Mouse (Mus musculus) CH12.LX (cell line): ENCODE measurements around the gene Rps18. TPM values are rescaled to one million over a fixed set of nuclear protein-coding genes. Genes with fewer than 3 reads are reported as not detected.
A peak's percentile ranks its signal among the peaks of the same experiment; 100 is the strongest.

Experiments used
- DNase-seq: peaks from one replicate; pipeline ENCODE4 v3.0.0-alpha.2; 2013; ENCODE audit errors: extremely low read depth
- H3K27ac ChIP-seq: 2 replicates; pipeline ENCODE4 v1.5.1; 2012; ENCODE audit warnings: low read depth, mild to moderate bottlenecking, control low read depth, moderate library complexity; ENCODE audit not compliant: insufficient read depth
- H3K27me3 ChIP-seq: replicated peaks from 2 replicates; pipeline ENCODE3; 2012; ENCODE audit warnings: inconsistent platforms
- H3K36me3 ChIP-seq, 2 experiments: replicated peaks in 1 of 2; 2 replicates each; pipeline versions ENCODE3 to v1.6.1; 2012; ENCODE audit warnings: inconsistent platforms in 1 of 2, low read length in 1 of 2, mild to moderate bottlenecking in 1 of 2, mixed read lengths in 1 of 2, moderate library complexity in 1 of 2; ENCODE audit not compliant: control insufficient read depth in 1 of 2, insufficient read depth in 1 of 2
- H3K4me1 ChIP-seq, 2 experiments: 2 replicates each; pipeline ENCODE4 v1.6.1; 2012; ENCODE audit warnings: inconsistent platforms in 1 of 2, moderate library complexity in 1 of 2; ENCODE audit not compliant: insufficient read depth in 2 of 2, control insufficient read depth in 1 of 2
- H3K4me2 ChIP-seq: 2 replicates; pipeline ENCODE4 v1.6.1; 2012; ENCODE audit warnings: low read depth, mild to moderate bottlenecking, control low read depth; ENCODE audit not compliant: poor library complexity, insufficient read depth, severe bottlenecking
- H3K4me3 ChIP-seq, 3 experiments: fragments of 150-350 bp in 1 of 3; sonication (generic) in 1 of 3; replicated peaks in 1 of 3; 2 replicates each; pipeline versions ENCODE3 to v1.5.1; 2011 to 2012; ENCODE audit warnings: low read depth in 2 of 3, low read length in 2 of 3, mild to moderate bottlenecking in 2 of 3, moderate library complexity in 2 of 3, control low read depth in 1 of 3, improper control_type of control experiment in 1 of 3, inconsistent platforms in 1 of 3, mixed read lengths in 1 of 3; ENCODE audit not compliant: poor library complexity in 1 of 3
- H3K79me2 ChIP-seq: replicated peaks from 2 replicates; pipeline ENCODE4 v1.6.1; 2012; ENCODE audit warnings: mild to moderate bottlenecking, moderate library complexity; ENCODE audit not compliant: control insufficient read depth, poor library complexity, insufficient read depth, severe bottlenecking; ENCODE audit errors: extremely low read depth
- H3K9ac ChIP-seq: 2 replicates; pipeline ENCODE4 v1.6.1; 2012; ENCODE audit warnings: low read depth, mild to moderate bottlenecking, control low read depth, moderate library complexity; ENCODE audit not compliant: insufficient read depth
- H3K9me3 ChIP-seq: replicated peaks from 2 replicates; pipeline ENCODE3; 2012; ENCODE audit warnings: low read length, inconsistent platforms, mixed read lengths
- BHLHE40 ChIP-seq: IDR thresholded peaks from 2 replicates; pipeline ENCODE4 v1.6.1; 2011; ENCODE audit warnings: mild to moderate bottlenecking, low read depth, low read length, improper control_type of control experiment
- CHD2 ChIP-seq: IDR thresholded peaks from 2 replicates; pipeline ENCODE4 v1.6.1; 2011; ENCODE audit warnings: low read length, improper control_type of control experiment
- CTCF ChIP-seq, 2 experiments: IDR thresholded peaks in 1 of 2; conservative IDR thresholded peaks in 1 of 2; 2 replicates each; pipeline ENCODE4 v1.5.1; 2011 to 2012; ENCODE audit warnings: low read depth in 2 of 2, low read length in 2 of 2, improper control_type of control experiment in 1 of 2, inconsistent platforms in 1 of 2, mild to moderate bottlenecking in 1 of 2, moderate library complexity in 1 of 2
- E2F4 ChIP-seq: IDR thresholded peaks from 2 replicates; pipeline ENCODE4 v1.6.1; 2011; ENCODE audit warnings: low read depth, low read length, improper control_type of control experiment; ENCODE audit not compliant: insufficient replicate concordance
- ELF1 ChIP-seq: IDR thresholded peaks from 2 replicates; pipeline ENCODE4 v1.6.1; 2014; ENCODE audit warnings: low read depth, mild to moderate bottlenecking, inconsistent platforms, low read length, improper control_type of control experiment
- EP300 ChIP-seq: IDR thresholded peaks from 2 replicates; pipeline ENCODE4 v1.6.1; 2011; ENCODE audit warnings: low read length, improper control_type of control experiment
- ETS1 ChIP-seq: conservative IDR thresholded peaks from 2 replicates; pipeline ENCODE4 v1.6.1; 2012; ENCODE audit warnings: low read depth, mild to moderate bottlenecking, inconsistent platforms, low read length, improper control_type of control experiment, moderate library complexity
- GABPA ChIP-seq: IDR thresholded peaks from 2 replicates; pipeline ENCODE4 v1.6.1; 2012; ENCODE audit warnings: low read depth, low read length, improper control_type of control experiment, inconsistent platforms; ENCODE audit not compliant: insufficient replicate concordance
- HCFC1 ChIP-seq: IDR thresholded peaks from 2 replicates; pipeline ENCODE4 v1.6.1; 2012; ENCODE audit warnings: low read depth, mild to moderate bottlenecking, inconsistent platforms, low read length, improper control_type of control experiment
- IRF4 ChIP-seq: IDR thresholded peaks from 2 replicates; pipeline ENCODE4 v1.6.1; 2014; ENCODE audit warnings: low read depth, mild to moderate bottlenecking, inconsistent platforms, low read length, improper control_type of control experiment
- JUN ChIP-seq: IDR thresholded peaks from 2 replicates; pipeline ENCODE4 v1.6.1; 2011; ENCODE audit warnings: low read depth, mild to moderate bottlenecking, low read length, improper control_type of control experiment, moderate library complexity; ENCODE audit not compliant: insufficient read depth
- JUND ChIP-seq: conservative IDR thresholded peaks from 2 replicates; pipeline ENCODE4 v1.6.1; 2011; ENCODE audit warnings: low read depth, low read length, improper control_type of control experiment
- KAT2A ChIP-seq: IDR thresholded peaks from 2 replicates; pipeline ENCODE4 v1.6.1; 2012; ENCODE audit warnings: low read length, improper control_type of control experiment, inconsistent platforms; ENCODE audit not compliant: insufficient replicate concordance
- MAFK ChIP-seq: IDR thresholded peaks from 2 replicates; pipeline ENCODE4 v1.6.1; 2011; ENCODE audit warnings: low read length, improper control_type of control experiment; ENCODE audit not compliant: insufficient replicate concordance
- MAX ChIP-seq: IDR thresholded peaks from 2 replicates; pipeline ENCODE4 v1.6.1; 2011; ENCODE audit warnings: low read length, improper control_type of control experiment
- MAZ ChIP-seq: IDR thresholded peaks from 2 replicates; pipeline ENCODE4 v1.6.1; 2012; ENCODE audit warnings: low read depth, mild to moderate bottlenecking, inconsistent platforms, low read length, improper control_type of control experiment, moderate library complexity
- MEF2A ChIP-seq: IDR thresholded peaks from 2 replicates; pipeline ENCODE4 v1.6.1; 2014; ENCODE audit warnings: low read depth, mild to moderate bottlenecking, inconsistent platforms, low read length, improper control_type of control experiment, borderline replicate concordance
- MXI1 ChIP-seq: IDR thresholded peaks from 2 replicates; pipeline ENCODE4 v1.6.1; 2011; ENCODE audit warnings: mild to moderate bottlenecking, low read depth, low read length, improper control_type of control experiment
- MYC ChIP-seq: IDR thresholded peaks from 2 replicates; pipeline ENCODE4 v1.6.1; 2011; ENCODE audit warnings: low read depth, mild to moderate bottlenecking, improper control_type of control experiment, low read length
- NELFE ChIP-seq: IDR thresholded peaks from 2 replicates; pipeline ENCODE4 v1.6.1; 2011; ENCODE audit warnings: low read depth, low read length, improper control_type of control experiment
- NRF1 ChIP-seq: IDR thresholded peaks from 2 replicates; pipeline ENCODE4 v1.6.1; 2014; ENCODE audit warnings: low read depth, mild to moderate bottlenecking, inconsistent platforms, low read length, improper control_type of control experiment, moderate library complexity
- PAX5 ChIP-seq: IDR thresholded peaks from 2 replicates; pipeline ENCODE4 v1.6.1; 2012; ENCODE audit warnings: low read length, inconsistent platforms, mixed read lengths
- POLR2A ChIP-seq: IDR thresholded peaks from 2 replicates; pipeline ENCODE4 v1.6.1; 2011; ENCODE audit warnings: low read depth, mild to moderate bottlenecking, improper control_type of control experiment, low read length
- POLR2AphosphoS2 ChIP-seq: IDR thresholded peaks from 2 replicates; pipeline ENCODE4 v1.6.1; 2011; ENCODE audit warnings: low read depth, low read length, improper control_type of control experiment
- RAD21 ChIP-seq: IDR thresholded peaks from 2 replicates; pipeline ENCODE4 v1.6.1; 2011; ENCODE audit warnings: low read depth, mild to moderate bottlenecking, low read length, improper control_type of control experiment, moderate library complexity
- RCOR1 ChIP-seq: conservative IDR thresholded peaks from 2 replicates; pipeline ENCODE4 v1.6.1; 2012; ENCODE audit warnings: low read depth, mild to moderate bottlenecking, inconsistent platforms, low read length, improper control_type of control experiment
- SIN3A ChIP-seq: IDR thresholded peaks from 2 replicates; pipeline ENCODE4 v1.6.1; 2012; ENCODE audit warnings: low read length, improper control_type of control experiment, inconsistent platforms
- SMC3 ChIP-seq: IDR thresholded peaks from 2 replicates; pipeline ENCODE4 v1.6.1; 2011; ENCODE audit warnings: low read depth, low read length, improper control_type of control experiment
- TBP ChIP-seq: conservative IDR thresholded peaks from 2 replicates; pipeline ENCODE4 v1.6.1; 2011; ENCODE audit warnings: low read depth, low read length, improper control_type of control experiment
- TCF12 ChIP-seq: IDR thresholded peaks from 2 replicates; pipeline ENCODE4 v1.6.1; 2014; ENCODE audit warnings: low read depth, mild to moderate bottlenecking, inconsistent platforms, low read length, improper control_type of control experiment
- UBTF ChIP-seq: IDR thresholded peaks from 2 replicates; pipeline ENCODE4 v1.6.1; 2012; ENCODE audit warnings: low read depth, mild to moderate bottlenecking, inconsistent platforms, low read length, improper control_type of control experiment, moderate library complexity
- USF1 ChIP-seq: IDR thresholded peaks from 2 replicates; pipeline ENCODE4 v1.6.1; 2014; ENCODE audit warnings: low read depth, mild to moderate bottlenecking, inconsistent platforms, low read length, improper control_type of control experiment
- USF2 ChIP-seq: conservative IDR thresholded peaks from 2 replicates; pipeline ENCODE4 v1.6.1; 2011; ENCODE audit warnings: low read depth, low read length, improper control_type of control experiment
- ZC3H11A ChIP-seq: IDR thresholded peaks from 2 replicates; pipeline ENCODE4 v1.6.1; 2012; ENCODE audit warnings: low read depth, mild to moderate bottlenecking, inconsistent platforms, low read length, improper control_type of control experiment
- ZKSCAN1 ChIP-seq: IDR thresholded peaks from 2 replicates; pipeline ENCODE4 v1.6.1; 2012; ENCODE audit warnings: low read depth, inconsistent platforms, low read length, improper control_type of control experiment, borderline replicate concordance
- ZMIZ1 ChIP-seq: IDR thresholded peaks from 2 replicates; pipeline ENCODE4 v1.6.1; 2012; ENCODE audit warnings: low read depth, mild to moderate bottlenecking, inconsistent platforms, low read length, improper control_type of control experiment
- ZNF384 ChIP-seq: IDR thresholded peaks from 2 replicates; pipeline ENCODE4 v1.6.1; 2012; ENCODE audit warnings: low read depth, low read length, improper control_type of control experiment, inconsistent platforms
- dilution Hi-C: fragments of 300-500 bp; cut with MboI; formaldehyde crosslinking; loops from 2 replicates; pipeline ENCODE4 v1.14.3; 2020; ENCODE audit warnings: low sequenced_read_pairs; ENCODE audit not compliant: extremely low pct_unique_long_range_greater_than_20kb, extremely low pct_ligation_motif_present
- in situ Hi-C: fragments of 300-500 bp; cut with MboI; formaldehyde crosslinking; loops from 3 replicates; pipeline ENCODE4 v1.14.3; 2019; ENCODE audit warnings: low sequenced_read_pairs, low pct_ligation_motif_present, low pct_unique_long_range_greater_than_20kb, mixed read lengths
- polyA plus RNA-seq: library from polyadenylated mRNA; unstranded; fragments of >175 nt; gene quantifications from 2 replicates; pipeline ENCODE4 v1.2.1, GENCODE M21; 2012; ENCODE audit warnings: low read depth; ENCODE audit not compliant: insufficient read length
- total RNA-seq, 2 experiments: library from RNA; depleted of rRNA; stranded (reverse); fragments of 300-350 nt in 1 of 2; fragments of >200 nt in 1 of 2; gene quantifications; 2 replicates each; pipeline ENCODE4 v1.2.3; 2012 to 2014

Rps18 gene
- total and polyA plus RNA-seq, 3 experiments: 246 to 991 (median 302) TPM

DNA sequence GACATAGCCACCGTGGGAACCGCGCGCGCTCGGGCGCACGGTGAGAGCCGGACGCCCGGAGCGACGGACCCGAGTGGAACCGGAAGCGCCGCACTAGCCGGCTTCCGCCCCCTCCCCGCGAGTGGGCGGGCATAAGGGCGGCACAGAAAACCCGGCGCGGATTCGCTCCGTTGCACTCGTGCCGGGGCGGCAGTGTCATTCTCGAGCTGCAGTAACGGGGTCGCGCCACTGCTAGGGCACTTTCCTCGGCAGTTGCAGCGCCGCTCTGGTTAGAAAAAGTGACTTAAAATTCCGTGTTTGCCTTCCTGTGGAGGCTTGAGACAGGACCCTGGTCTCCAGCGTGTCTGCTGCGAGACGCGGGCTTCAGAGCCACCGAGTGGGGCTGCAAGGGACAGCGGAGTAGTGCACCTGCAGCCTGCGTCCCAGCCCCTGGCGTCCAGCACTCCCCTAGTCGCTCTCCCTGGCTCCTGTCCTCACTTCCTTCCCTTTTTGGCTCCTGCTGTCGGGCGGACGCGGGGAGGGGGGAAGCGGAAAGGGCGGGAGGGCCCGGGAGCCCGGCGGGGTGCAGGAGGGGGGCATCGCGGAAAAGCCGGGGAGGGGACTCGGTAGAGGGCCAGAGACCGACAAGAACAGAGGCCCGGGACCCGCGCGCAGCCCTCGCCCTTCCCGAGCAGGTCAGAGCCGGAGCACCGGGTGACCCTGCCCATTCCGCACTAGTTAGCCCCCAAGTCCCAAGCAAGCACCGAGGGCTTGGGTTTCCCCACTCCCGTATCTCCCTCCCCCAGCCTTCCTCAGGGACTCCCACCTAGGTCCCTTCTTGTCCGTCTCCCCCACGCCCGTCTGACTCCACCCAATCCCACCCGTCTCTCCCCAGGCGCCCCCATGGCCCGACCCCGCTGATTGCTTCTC lies 26.2 kb downstream of the Rps18 start, which contains the start of gene Rgl2:
TSS of gene Rgl2 (plus strand) at position 173 of the 909 bp plus-strand sequence.
- Histone ChIP-seq H3K79me2 (0 out of 2 replicates have a peak, but pooled peaks cover 2% of the 10 kb centered on the region), H3K9me3 (no peaks in the 10 kb centered on the region), H3K9ac (peak within 1 kb of the TSS; percentile 85), H3K27ac (peak within 1 kb of the TSS; percentile 74), H3K27me3 (no peaks in the 10 kb centered on the region), H3K36me3 (peaks cover 46 to 72% of the 10 kb centered on the region in 2 experiments), H3K4me1 (peaks cover 4 to 22% of the 10 kb centered on the region in 2 experiments), H3K4me2 (peak within 1 kb of the TSS; percentile 79), H3K4me3 (peak within 1 kb of the TSS; percentile 65 to 77 (median 75))
- dilution Hi-C loops (no loop called here), in situ Hi-C loops (no loop called here)
- DNase-seq: peak; percentile 89
- peak; percentile 76 for TF ChIP-seq UBTF
- no peak; the same call in 1 of the 2 replicates for TF ChIP-seq USF1
- peak; percentile 72 for TF ChIP-seq POLR2A
- TF ChIP-seq HCFC1: peak; percentile 92
- peak; percentile 79; the same call in 1 of the 2 replicates for TF ChIP-seq MXI1
- no peak for TF ChIP-seq JUN
- peak; percentile 67; the same call in 1 of the 2 replicates for TF ChIP-seq RCOR1
- no peak for TF ChIP-seq MYC
- no peak; the same call in 1 of the 2 replicates for TF ChIP-seq CHD2
- TF ChIP-seq TBP: peak; percentile 95
- peak in 1 of 2 experiments; percentile 15; a peak in 1 of 4 replicates for TF ChIP-seq CTCF (conservative IDR thresholded peaks at IDR 0.05 in 1 of 2, IDR thresholded peaks at IDR 0.05 in 1 of 2; ENCODE audit: low read depth in 2 of 2, low read length in 2 of 2)
- TF ChIP-seq BHLHE40: peak; percentile 47; the same call in 1 of the 2 replicates
- TF ChIP-seq SIN3A: peak; percentile 90
- no peak for TF ChIP-seq JUND
- peak; percentile 100 for TF ChIP-seq TCF12
- no peak for TF ChIP-seq MAFK
- no peak for TF ChIP-seq ETS1
- peak; percentile 81 for TF ChIP-seq IRF4
- TF ChIP-seq NELFE: peak; percentile 16; the same call in 1 of the 2 replicates
- no peak for TF ChIP-seq ZNF384
- TF ChIP-seq RAD21: no peak
- no peak for TF ChIP-seq ZKSCAN1
- TF ChIP-seq GABPA: peak; percentile 35; the same call in 1 of the 2 replicates
- peak; percentile 85 for TF ChIP-seq ELF1
- TF ChIP-seq USF2: no peak
- TF ChIP-seq POLR2AphosphoS2: peak; percentile 97
- TF ChIP-seq EP300: no peak
- no peak for TF ChIP-seq ZC3H11A
- 0 out of 2 replicates have a peak, but pooled peaks have one; percentile 20 for TF ChIP-seq NRF1
- TF ChIP-seq MAX: peak; percentile 57; the same call in 1 of the 2 replicates
- TF ChIP-seq PAX5: no peak
- TF ChIP-seq E2F4: no peak
- peak; percentile 100 for TF ChIP-seq MAZ
- no peak for TF ChIP-seq SMC3
- peak; percentile 81 for TF ChIP-seq ZMIZ1
- TF ChIP-seq KAT2A: peak; percentile 89; the same call in 1 of the 2 replicates
- TF ChIP-seq MEF2A: peak; percentile 73
